Mouse (Mus musculus) lung, postnatal 10 days (tissue): Measurements from ENCODE around the gene Ficd.
A peak's percentile ranks its signal among the peaks of the same experiment; 100 is the strongest.

Experiments used
- DNase-seq: peaks from one replicate; pipeline ENCODE4 v3.0.0; 2021

Gene Ficd

GRCm38 (mm10) chr5:113775585-113775984 lies 40.0 kb downstream of the Ficd start:
- DNase-seq, result no peak

GRCm38 (mm10) chr5:113776128-113776895 lies 40.7 kb downstream of the Ficd start:
- no peak for DNase-seq

GRCm38 (mm10) chr5:113776896-113777226 lies 41.3 kb downstream of the Ficd start:
- no peak for DNase-seq

- DNase-seq, result peak; percentile 63
Measured at GRCm38 (mm10) chr5:113777728-113778127, 42.1 kb downstream of the Ficd start.

GRCm38 (mm10) chr5:113779569-113779968 lies 44.0 kb downstream of the Ficd start:
- DNase-seq, result no peak

- no peak for DNase-seq
Measured at GRCm38 (mm10) chr5:113780082-113780752, 44.6 kb downstream of the Ficd start.

GRCm38 (mm10) chr5:113780763-113781162 lies 45.2 kb downstream of the Ficd start:
- DNase-seq, result no peak

GRCm38 (mm10) chr5:113781254-113781653 lies 45.7 kb downstream of the Ficd start:
- DNase-seq, result no peak

- no peak for DNase-seq
Measured at GRCm38 (mm10) chr5:113781875-113782274, 46.3 kb downstream of the Ficd start.

- no peak for DNase-seq
Measured at GRCm38 (mm10) chr5:113782624-113783023, 47.0 kb downstream of the Ficd start.

GRCm38 (mm10) chr5:113783581-113784001 lies 48.0 kb downstream of the Ficd start:
- DNase-seq, result peak; percentile 78

- DNase-seq, result peak; percentile 68
Measured at GRCm38 (mm10) chr5:113784104-113784503, 48.5 kb downstream of the Ficd start.

- no peak for DNase-seq
Measured at GRCm38 (mm10) chr5:113786985-113787384, 51.4 kb downstream of the Ficd start.

GRCm38 (mm10) chr5:113788645-113789044 lies 53.0 kb downstream of the Ficd start:
- DNase-seq, result peak; percentile 57

- peak; percentile 82 for DNase-seq
Measured at GRCm38 (mm10) chr5:113789075-113789788, 53.6 kb downstream of the Ficd start.
